Mouse (Mus musculus): ENCODE measurements around the gene Aox1. TPM values are rescaled to one million over a fixed set of nuclear protein-coding genes. Genes with fewer than 3 reads are reported as not detected.

Aox1 gene
- polyA plus RNA-seq (2012; rRNA removed; ENCODE audit: low replicate concordance) = 10.2 and 22.9 TPM in 2 replicates

GRCm38 (mm10) chr1:58029636-58030117 lies at the start of gene Aox1:
Aox1 (plus strand) TSS chr1:58029931.

GRCm38 (mm10) chr1:57995432-57996132 lies 34.1 kb upstream of the Aox1 start, which contains the start of gene Sgo2a:
Sgo2a (plus strand) TSS chr1:57995971.

GRCm38 (mm10) chr1:58018856-58019255 lies 10.9 kb upstream of the Aox1 start, which contains the start of gene Kctd18:
Kctd18 (minus strand) TSS chr1:58018956.

GRCm38 (mm10) chr1:58112880-58113279 lies 83.1 kb downstream of the Aox1 start, which contains the start of gene Aox3:
Aox3 (plus strand) TSS chr1:58113130.

Other genes starting within 250 kb of the Aox1 start
- gene Sgo2a, start 34.0 kb upstream of the Aox1 start, polyA plus RNA-seq (2012; rRNA removed; ENCODE audit: low replicate concordance) = 0.29 and 0.32 TPM in 2 replicates
- gene Kctd18, start 11.0 kb upstream of the Aox1 start, polyA plus RNA-seq (2012; rRNA removed; ENCODE audit: low replicate concordance) = 6.9 and 9.0 TPM in 2 replicates
- 1.1 and 1.9 TPM in 2 replicates for gene Aox3, start 83.2 kb downstream of the Aox1 start, polyA plus RNA-seq (2012; rRNA removed; ENCODE audit: low replicate concordance)
- 0.46 TPM in 1 of 2 replicates, not detected in the other for gene Aox4, start 180.5 kb downstream of the Aox1 start, polyA plus RNA-seq (2012; rRNA removed; ENCODE audit: low replicate concordance)
- gene Aox2, start 248.4 kb downstream of the Aox1 start, polyA plus RNA-seq (2012; rRNA removed; ENCODE audit: low replicate concordance) = 0.03 TPM in 1 of 2 replicates, not detected in the other